Mouse (Mus musculus) thymus, adult 2 months (tissue): ENCODE measurements at regions not wholly inside any gene's neighbourhood (a gene's known extent, or its start where the extent isn't known, plus 50 kb on each side); places are given as distances from the start of the nearest gene placed in this dataset.

ENCODE experiments used
- CTCF ChIP-seq: fragments of 200-500 bp; IDR thresholded peaks from 2 replicates; pipeline ENCODE4 v1.5.1; 2012; ENCODE audit warnings: mild to moderate bottlenecking, control low read depth, low read length, moderate library complexity, borderline replicate concordance; ENCODE audit not compliant: control insufficient read depth, poor library complexity, insufficient read depth; ENCODE audit errors: extremely low read depth
- POLR2A ChIP-seq: fragments of 200-500 bp; IDR thresholded peaks from 2 replicates; pipeline ENCODE4 v1.6.1; 2012; ENCODE audit warnings: mild to moderate bottlenecking, low read length, control low read depth, moderate library complexity; ENCODE audit not compliant: control insufficient read depth, poor library complexity, insufficient read depth; ENCODE audit errors: extremely low read depth

GRCm38 (mm10) chr2:61105169-61105568 is 142.2 kb upstream of the Rbms1 start:
- TF ChIP-seq POLR2A, result no peak
- no peak for TF ChIP-seq CTCF
